Mouse (Mus musculus) small intestine, adult 2 months (tissue): Measurements from ENCODE around the gene Gnas. TPM values are rescaled to one million over a fixed set of nuclear protein-coding genes. Genes with fewer than 3 reads are reported as not detected.

ENCODE experiments used
- H3K27ac ChIP-seq: fragments of 200-500 bp; 2 replicates; pipeline ENCODE4 v1.5.1; 2012; ENCODE audit warnings: low read depth, low read length, control low read depth, inconsistent platforms; ENCODE audit not compliant: insufficient read depth
- H3K27me3 ChIP-seq: fragments of 200-500 bp; 2 replicates; pipeline ENCODE4 v1.6.1; 2012; ENCODE audit warnings: mild to moderate bottlenecking, moderate library complexity, low read length, inconsistent platforms; ENCODE audit not compliant: control insufficient read depth, insufficient read depth
- H3K36me3 ChIP-seq: fragments of 200-500 bp; 2 replicates; pipeline ENCODE4 v1.6.1; 2012; ENCODE audit warnings: mild to moderate bottlenecking, low read length, control low read depth, inconsistent platforms; ENCODE audit not compliant: control insufficient read depth, insufficient read depth
- H3K4me1 ChIP-seq: fragments of 200-500 bp; 2 replicates; pipeline ENCODE4 v1.6.1; 2012; ENCODE audit warnings: low read length, inconsistent platforms, mixed read lengths; ENCODE audit not compliant: control insufficient read depth, insufficient read depth, insufficient read length
- H3K4me3 ChIP-seq: fragments of 200-500 bp; 2 replicates; pipeline ENCODE4 v1.5.1; 2012; ENCODE audit warnings: low read depth, mild to moderate bottlenecking, control low read depth, inconsistent platforms, low read length, moderate library complexity
- CTCF ChIP-seq: fragments of 200-500 bp; IDR thresholded peaks from 2 replicates; pipeline ENCODE4 v1.5.1; 2012; ENCODE audit warnings: low read depth, mild to moderate bottlenecking, control low read depth, inconsistent platforms, low read length, moderate library complexity, mixed read lengths; ENCODE audit not compliant: insufficient replicate concordance, insufficient read length; ENCODE audit errors: extremely low read depth
- POLR2A ChIP-seq: fragments of 200-500 bp; IDR thresholded peaks from 2 replicates; pipeline ENCODE4 v1.6.1; 2012; ENCODE audit warnings: low read depth, mild to moderate bottlenecking, control low read depth, inconsistent platforms, low read length, moderate library complexity
- WGBS: fragments of 180-500 bp; shearing (Covaris S2); methylation state at CpG from one replicate; pipeline ENCODE4 v1.1.7; 2018; 5-methylcytosine and 5-hydroxymethylcytosine counted together
- polyA plus RNA-seq: library from polyadenylated mRNA; depleted of rRNA; stranded (reverse); fragments of >200 nt; gene quantifications from 2 replicates; pipeline ENCODE4 v1.2.3, GENCODE M21; 2012

The Gnas gene
- polyA plus RNA-seq, 1 experiment, result 530 TPM

DNA sequence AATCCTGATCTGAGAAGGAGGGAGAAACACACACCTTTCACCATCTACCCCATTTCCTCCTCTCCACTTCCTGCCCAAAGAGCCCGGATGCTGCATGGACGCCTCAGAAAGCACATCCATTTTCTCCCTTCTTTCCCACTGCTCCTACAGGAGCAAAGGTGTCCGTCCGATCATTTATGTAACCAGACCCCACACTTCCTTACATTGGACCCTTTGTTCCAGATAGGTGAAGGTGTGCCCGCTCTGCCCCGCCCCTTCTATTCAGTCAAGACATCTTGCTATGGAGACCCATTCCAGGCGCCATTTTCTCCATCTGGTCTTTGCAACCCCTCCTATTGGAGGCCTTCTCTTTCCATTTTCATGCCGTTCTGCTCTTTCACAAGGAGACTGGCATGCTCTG is 10.3 kb downstream of the Gnas start:
- WGBS, result 47% methylated on average over 8 of the region's 8 CpGs
- Histone ChIP-seq H3K27ac (no peak overlapping the region), H3K4me3 (peak overlapping the region; percentile 58)

DNA sequence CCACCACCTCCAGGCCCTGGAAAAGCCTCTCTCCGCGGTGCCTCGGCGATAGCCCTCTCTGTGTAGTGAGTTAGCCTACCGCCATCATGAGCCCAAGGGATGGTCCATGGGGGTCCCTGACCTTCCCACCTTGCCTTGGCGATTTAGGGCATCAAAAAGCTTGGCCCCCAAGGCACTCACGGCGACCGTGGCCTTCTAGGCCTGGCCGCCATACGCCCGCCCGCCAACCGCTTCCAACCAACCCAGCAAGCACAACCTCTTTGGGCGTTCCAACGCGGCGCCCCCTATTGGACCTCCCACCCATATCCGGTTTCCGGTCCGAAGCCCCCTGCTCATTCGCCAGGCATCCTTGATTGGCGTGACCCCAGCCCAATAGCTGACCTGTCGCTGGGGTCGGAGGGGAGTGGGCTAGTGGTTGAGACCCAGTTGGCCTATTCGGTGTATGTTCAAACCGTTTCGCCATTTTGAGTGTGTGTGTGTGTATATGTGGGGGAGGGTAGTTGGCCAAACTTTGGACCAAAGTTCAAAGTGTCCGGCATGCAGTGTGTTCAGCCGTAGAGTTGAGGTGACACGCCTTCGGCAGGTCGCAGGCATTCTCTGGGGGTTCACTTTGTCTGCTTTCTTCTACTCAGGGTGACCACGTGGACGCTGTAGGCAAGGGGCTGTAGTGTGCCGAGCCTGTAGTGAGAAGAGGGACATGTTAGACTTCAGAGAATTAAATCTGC is 11.2 kb downstream of the Gnas start:
- peaks cover 18% of the 10 kb centered on the region for H3K27me3 ChIP-seq
- no peak overlapping the region for H3K27ac ChIP-seq
- no peaks in the 10 kb centered on the region for H3K36me3 ChIP-seq
- H3K4me1 ChIP-seq, result no peaks in the 10 kb centered on the region
- TF ChIP-seq POLR2A (no peak), CTCF (no peak)
- H3K4me3 ChIP-seq, result peak overlapping the region; percentile 58
- 49% methylated on average over 36 of the region's 36 CpGs for WGBS

More for the DNA sequence above, 10.3 kb downstream of the Gnas start:
- Histone ChIP-seq H3K27me3 (peaks cover 12% of the 10 kb centered on the region), H3K4me1 (no peaks in the 10 kb centered on the region), H3K36me3 (no peaks in the 10 kb centered on the region)
- no peak for TF ChIP-seq POLR2A
- no peak for TF ChIP-seq CTCF

DNA sequence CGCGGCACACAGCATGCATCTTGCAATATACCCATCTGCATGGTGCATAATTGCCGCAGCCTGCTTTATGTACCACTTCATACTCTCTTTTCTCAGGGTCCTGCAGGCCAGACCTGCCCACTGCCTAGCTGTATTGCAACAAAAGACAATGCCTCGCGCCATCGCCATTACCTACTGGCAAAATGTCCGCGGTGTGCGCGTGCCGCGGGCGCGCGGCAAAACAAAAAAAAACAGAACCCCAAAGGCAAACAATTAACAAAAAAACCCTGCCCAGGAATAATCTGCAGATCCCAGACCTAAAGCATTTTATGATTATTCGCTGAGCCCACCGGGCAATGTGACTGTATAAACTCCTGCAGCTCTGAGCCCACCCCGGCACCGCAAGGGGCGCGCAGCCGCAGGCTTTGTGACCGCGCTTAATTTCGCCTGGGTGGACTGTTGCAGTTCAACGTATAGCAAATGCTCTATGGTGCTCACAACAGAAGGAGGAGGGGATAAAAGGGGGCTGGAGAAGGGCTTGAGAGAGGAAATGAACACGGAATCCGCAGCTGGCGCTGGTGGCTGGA is 11.9 kb downstream of the Gnas start:
- peak overlapping the region; percentile 14; the same call in 1 of the 2 replicates for H3K4me3 ChIP-seq
- TF ChIP-seq CTCF (no peak), POLR2A (no peak)
- H3K36me3 ChIP-seq, result no peaks in the 10 kb centered on the region
- H3K4me1 ChIP-seq, result no peaks in the 10 kb centered on the region
- H3K27me3 ChIP-seq, result peaks cover 18% of the 10 kb centered on the region
- no peak overlapping the region for H3K27ac ChIP-seq
- 54% methylated on average over 29 of the region's 29 CpGs for WGBS

- TF ChIP-seq CTCF (peak; percentile 25; the same call in 1 of the 2 replicates), POLR2A (no peak)
- H3K4me3 ChIP-seq, result peak overlapping the region; percentile 16; the same call in 1 of the 2 replicates
- H3K4me1 ChIP-seq, result no peaks in the 10 kb centered on the region
- 54% methylated on average over 29 of the region's 29 CpGs for WGBS
- peaks cover 18% of the 10 kb centered on the region for H3K27me3 ChIP-seq
- no peaks in the 10 kb centered on the region for H3K36me3 ChIP-seq
- H3K27ac ChIP-seq, result no peak overlapping the region
Measured at GRCm38 (mm10) chr2:174297086-174297571, 13.0 kb downstream of the Gnas start.

DNA sequence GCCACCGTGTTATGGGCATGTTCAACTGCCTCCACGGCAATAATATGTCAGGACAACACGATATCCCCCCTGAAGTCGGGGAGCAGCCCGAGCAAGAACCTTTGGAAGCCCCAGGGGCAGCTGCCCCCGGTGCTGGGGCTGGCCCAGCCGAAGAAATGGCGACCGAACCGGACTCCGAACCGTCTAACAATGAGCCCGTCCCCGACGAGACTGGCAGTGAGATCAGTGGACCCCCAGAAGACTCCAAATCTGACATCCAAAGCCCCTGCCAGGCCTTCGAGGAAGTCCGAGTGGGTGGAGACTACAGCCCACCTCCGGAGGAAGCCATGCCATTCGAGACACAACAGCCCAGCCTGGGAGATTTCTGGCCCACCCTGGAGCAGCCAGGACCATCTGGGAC is 13.7 kb downstream of the Gnas start:
- WGBS, result 67% methylated on average over 19 of the region's 19 CpGs
- Histone ChIP-seq H3K27ac (no peak overlapping the region), H3K4me1 (no peaks in the 10 kb centered on the region), H3K4me3 (no peak overlapping the region), H3K27me3 (peaks cover 18% of the 10 kb centered on the region), H3K36me3 (no peaks in the 10 kb centered on the region)
- TF ChIP-seq CTCF (no peak), POLR2A (no peak)

DNA sequence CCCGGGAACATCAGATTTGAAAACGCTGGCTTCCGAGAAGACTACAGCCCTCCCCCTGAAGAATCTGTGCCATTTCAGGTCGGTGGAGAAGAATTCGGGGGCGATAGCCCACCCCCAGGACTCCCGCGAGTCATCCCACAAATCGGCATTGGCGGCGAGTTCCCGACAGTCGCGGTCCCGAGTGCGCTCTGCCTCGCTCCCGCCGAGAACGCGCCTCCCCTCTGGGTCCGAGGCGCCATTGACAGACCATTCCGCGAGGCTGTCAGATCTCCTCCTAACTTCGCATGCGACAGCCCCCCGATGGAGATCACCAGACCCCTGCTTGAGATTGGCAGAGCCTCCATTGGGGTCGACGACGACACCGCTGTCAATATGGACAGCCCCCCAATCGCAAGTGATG is 14.4 kb downstream of the Gnas start:
- peaks cover 18% of the 10 kb centered on the region for H3K27me3 ChIP-seq
- H3K36me3 ChIP-seq, result no peaks in the 10 kb centered on the region
- whole genome bisulfite sequencing, result 45% methylated on average over 33 of the region's 33 CpGs
- H3K4me1 ChIP-seq, result no peaks in the 10 kb centered on the region
- no peak overlapping the region for H3K27ac ChIP-seq
- H3K4me3 ChIP-seq, result no peak overlapping the region
- TF ChIP-seq CTCF, result no peak
- no peak for TF ChIP-seq POLR2A

GRCm38 (mm10) chr2:174299091-174299770 is 15.1 kb downstream of the Gnas start:
- H3K4me3 ChIP-seq, result no peak overlapping the region
- no peaks in the 10 kb centered on the region for H3K36me3 ChIP-seq
- H3K27ac ChIP-seq, result no peak overlapping the region
- 47% methylated on average over 48 of the region's 48 CpGs for WGBS
- no peaks in the 10 kb centered on the region for H3K4me1 ChIP-seq
- H3K27me3 ChIP-seq, result peaks cover 18% of the 10 kb centered on the region
- no peak for TF ChIP-seq POLR2A

DNA sequence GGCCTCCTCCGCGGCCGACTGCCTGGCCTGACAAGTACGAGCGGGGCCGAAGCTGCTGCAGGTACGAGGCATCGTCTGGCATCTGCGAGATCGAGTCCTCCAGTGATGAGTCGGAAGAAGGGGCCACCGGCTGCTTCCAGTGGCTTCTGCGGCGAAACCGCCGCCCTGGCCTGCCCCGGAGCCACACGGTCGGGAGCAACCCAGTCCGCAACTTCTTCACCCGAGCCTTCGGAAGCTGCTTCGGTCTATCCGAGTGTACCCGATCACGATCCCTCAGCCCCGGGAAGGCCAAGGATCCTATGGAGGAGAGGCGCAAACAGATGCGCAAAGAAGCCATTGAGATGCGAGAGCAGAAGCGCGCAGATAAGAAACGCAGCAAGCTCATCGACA is 15.6 kb downstream of the Gnas start:
- Histone ChIP-seq H3K36me3 (no peaks in the 10 kb centered on the region), H3K27ac (no peak overlapping the region), H3K27me3 (peaks cover 18% of the 10 kb centered on the region), H3K4me1 (no peaks in the 10 kb centered on the region), H3K4me3 (no peak overlapping the region)
- TF ChIP-seq POLR2A, result no peak
- no peak for TF ChIP-seq CTCF
- 55% methylated on average over 34 of the region's 34 CpGs for WGBS
